Mouse (Mus musculus) megakaryocyte, embryonic 14.5 days (primary cell): Measurements from ENCODE around the gene Islr. TPM values are rescaled to one million over a fixed set of nuclear protein-coding genes. Genes with fewer than 3 reads are reported as not detected.

Experiments used
- H3K27me3 ChIP-seq: replicated peaks from 2 replicates; pipeline ENCODE3; 2012; ENCODE audit warnings: inconsistent platforms
- H3K36me3 ChIP-seq: replicated peaks from 2 replicates; pipeline ENCODE3; 2012; ENCODE audit warnings: low read length, inconsistent platforms, mixed read lengths
- H3K4me1 ChIP-seq: 2 replicates; pipeline ENCODE4 v1.6.1; 2012; ENCODE audit warnings: inconsistent platforms
- H3K4me3 ChIP-seq: replicated peaks from 2 replicates; pipeline ENCODE3; 2012; ENCODE audit warnings: moderate library complexity, mild to moderate bottlenecking, inconsistent platforms
- H3K9me3 ChIP-seq: 2 replicates; pipeline ENCODE4 v1.6.1; 2012; ENCODE audit warnings: inconsistent platforms
- FLI1 ChIP-seq: IDR thresholded peaks from 2 replicates; pipeline ENCODE4 v1.6.1; 2012; ENCODE audit warnings: low read length, inconsistent platforms, mixed read lengths
- GATA1 ChIP-seq: IDR thresholded peaks from 3 replicates; pipeline ENCODE4 v1.6.1; 2012; ENCODE audit warnings: mixed read lengths, low read length, inconsistent platforms, borderline replicate concordance
- polyA plus RNA-seq: library from polyadenylated mRNA; stranded (reverse); fragments of >175 nt; gene quantifications from 2 replicates; pipeline ENCODE4 v1.2.3, GENCODE M21; 2012; ENCODE audit warnings: low replicate concordance; ENCODE audit not compliant: insufficient read depth

The Islr gene
- polyA plus RNA-seq, 1 experiment: 0.07 TPM

DNA sequence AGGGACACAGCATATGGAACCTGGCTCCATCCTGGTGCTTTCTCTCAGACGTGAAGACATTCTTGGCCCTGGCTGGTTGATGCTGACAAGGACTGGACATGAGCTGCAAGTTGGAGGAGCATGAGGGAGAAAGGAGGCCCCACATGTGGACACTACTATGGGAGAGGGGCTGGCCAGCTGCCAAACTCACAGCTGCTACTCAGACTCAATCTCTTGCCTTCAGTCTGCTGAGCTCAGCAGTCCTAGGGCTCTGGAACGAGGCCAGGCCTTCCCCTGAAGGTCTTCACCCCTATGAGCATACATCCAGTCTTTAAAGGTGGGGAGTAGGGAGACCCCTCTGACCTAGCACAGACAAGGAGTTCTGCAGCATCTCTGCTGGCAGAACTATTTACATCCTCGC is 48.7 kb downstream of the Islr start:
- Histone ChIP-seq H3K4me1 (peaks cover 33% of the 10 kb centered on the region), H3K9me3 (no peaks in the 10 kb centered on the region), H3K4me3 (no peak overlapping the region), H3K27me3 (peaks cover 90% of the 10 kb centered on the region), H3K36me3 (no peaks in the 10 kb centered on the region)
- TF ChIP-seq GATA1: no peak
- no peak for TF ChIP-seq FLI1

- H3K36me3 ChIP-seq: no peaks in the 10 kb centered on the region
- H3K27me3 ChIP-seq: peaks cover 97% of the 10 kb centered on the region
- TF ChIP-seq FLI1 (no peak), GATA1 (no peak)
- no peak overlapping the region for H3K4me3 ChIP-seq
- H3K9me3 ChIP-seq: no peaks in the 10 kb centered on the region
- peaks cover 25% of the 10 kb centered on the region for H3K4me1 ChIP-seq
Measured at GRCm38 (mm10) chr9:58153095-58153494, 51.0 kb downstream of the Islr start.

DNA sequence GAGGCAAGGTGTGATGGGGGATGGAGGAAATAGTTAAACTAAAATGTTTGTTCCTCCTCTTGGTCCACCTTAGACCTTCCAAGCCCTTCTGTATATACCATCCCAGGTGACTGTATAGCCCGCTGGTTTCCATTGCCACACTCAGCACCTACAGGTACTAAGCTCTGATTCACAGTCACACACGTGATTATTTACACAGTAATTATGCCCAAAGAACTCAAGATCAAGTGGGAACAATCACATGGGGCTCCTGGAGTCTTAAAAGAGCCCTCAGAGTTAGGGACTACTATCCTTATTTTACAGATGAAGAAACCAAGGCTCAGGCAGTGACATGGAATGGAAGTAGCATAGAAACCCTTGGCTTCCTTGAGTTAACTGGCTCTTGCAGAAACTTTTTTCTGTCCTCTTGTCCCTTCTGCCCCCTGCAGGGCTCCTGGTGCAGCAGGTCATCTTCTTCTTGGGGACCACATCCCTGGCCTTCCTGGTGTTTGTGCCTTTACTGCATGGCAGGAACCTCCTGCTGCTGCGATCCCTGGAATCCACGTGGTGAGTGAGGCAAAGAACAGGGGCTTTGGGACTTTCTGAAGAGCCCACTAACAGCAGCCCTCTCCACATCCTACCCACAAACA is 53.3 kb downstream of the Islr start:
- Histone ChIP-seq H3K9me3 (no peaks in the 10 kb centered on the region), H3K4me3 (no peak overlapping the region), H3K36me3 (no peaks in the 10 kb centered on the region), H3K27me3 (peaks cover 93% of the 10 kb centered on the region), H3K4me1 (peaks cover 18% of the 10 kb centered on the region)
- TF ChIP-seq GATA1 (no peak), FLI1 (no peak)

- no peak for TF ChIP-seq GATA1
- no peak for TF ChIP-seq FLI1
- Histone ChIP-seq H3K4me1 (peaks cover 18% of the 10 kb centered on the region), H3K9me3 (no peaks in the 10 kb centered on the region), H3K27me3 (peaks cover 91% of the 10 kb centered on the region), H3K4me3 (no peak overlapping the region), H3K36me3 (no peaks in the 10 kb centered on the region)
Measured at GRCm38 (mm10) chr9:58148806-58149205, 55.3 kb downstream of the Islr start.

DNA sequence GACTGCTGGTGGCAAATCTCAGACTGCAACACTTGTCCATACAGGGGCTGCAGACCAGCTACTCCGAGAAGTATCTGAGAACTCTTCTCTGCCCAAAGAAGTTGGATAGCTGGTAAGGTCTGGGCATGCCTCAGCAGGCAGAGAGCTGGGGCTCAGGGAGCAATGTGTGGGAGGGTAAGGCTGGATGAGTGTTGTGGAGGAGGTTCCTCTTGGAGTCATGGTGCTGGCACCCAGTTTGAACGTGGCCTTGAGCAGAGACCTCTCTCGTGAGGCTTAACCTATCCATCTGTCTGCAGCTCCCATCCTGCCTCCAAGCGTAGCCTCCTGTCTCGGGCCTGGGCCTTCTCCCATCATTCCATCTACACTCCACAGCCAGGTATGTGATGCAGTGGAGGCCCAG is 58.7 kb downstream of the Islr start:
- H3K4me3 ChIP-seq: no peak overlapping the region
- no peaks in the 10 kb centered on the region for H3K4me1 ChIP-seq
- TF ChIP-seq FLI1: no peak
- no peak for TF ChIP-seq GATA1
- H3K9me3 ChIP-seq: no peaks in the 10 kb centered on the region
- no peaks in the 10 kb centered on the region for H3K36me3 ChIP-seq
- H3K27me3 ChIP-seq: peaks cover 84% of the 10 kb centered on the region

DNA sequence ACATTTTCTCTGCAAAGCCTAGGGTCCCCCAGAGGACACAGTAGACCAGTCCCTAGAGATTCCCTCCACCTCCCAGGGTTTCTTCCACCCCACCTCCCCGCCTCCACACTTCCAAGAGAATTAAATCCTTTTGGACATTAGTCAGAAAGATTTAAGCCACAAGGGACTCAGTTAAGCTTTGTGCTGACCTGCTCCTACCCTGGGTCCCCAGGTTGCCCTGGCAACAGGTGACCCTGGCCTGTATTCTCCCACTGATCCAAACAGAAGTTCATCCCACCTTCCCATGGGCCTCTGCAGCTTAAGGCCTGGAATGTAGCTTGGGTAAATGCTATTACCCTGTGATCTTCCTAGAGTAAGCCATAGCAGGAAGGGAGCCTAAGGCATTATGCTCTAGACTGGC is 59.4 kb downstream of the Islr start:
- no peaks in the 10 kb centered on the region for H3K9me3 ChIP-seq
- TF ChIP-seq FLI1 (no peak), GATA1 (no peak)
- no peaks in the 10 kb centered on the region for H3K36me3 ChIP-seq
- H3K27me3 ChIP-seq: peaks cover 84% of the 10 kb centered on the region
- peaks cover 6% of the 10 kb centered on the region for H3K4me1 ChIP-seq
- H3K4me3 ChIP-seq: no peak overlapping the region

DNA sequence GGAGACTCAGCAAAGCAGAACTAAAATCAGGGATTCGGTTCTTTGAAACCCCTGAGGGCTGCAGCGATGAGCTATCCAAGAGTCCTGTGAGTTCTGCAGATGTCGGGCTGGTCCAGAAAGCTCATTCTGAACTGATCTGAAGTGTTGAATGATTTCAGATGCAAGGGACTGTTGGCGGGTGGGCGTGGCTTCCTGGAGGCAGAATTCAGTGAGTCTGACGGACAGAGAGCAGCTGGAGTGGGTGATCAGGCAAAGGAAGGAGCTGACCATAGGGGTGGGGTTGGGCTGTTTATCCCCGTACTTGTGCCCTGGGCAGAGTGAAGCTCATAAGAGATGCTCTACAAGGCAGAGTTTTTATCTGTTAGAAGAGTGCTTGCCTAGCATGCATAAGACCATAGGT is 60.7 kb downstream of the Islr start:
- H3K27me3 ChIP-seq: peaks cover 84% of the 10 kb centered on the region
- no peak overlapping the region for H3K4me3 ChIP-seq
- H3K9me3 ChIP-seq: no peaks in the 10 kb centered on the region
- TF ChIP-seq FLI1: no peak
- TF ChIP-seq GATA1: no peak
- H3K36me3 ChIP-seq: no peaks in the 10 kb centered on the region
- peaks cover 6% of the 10 kb centered on the region for H3K4me1 ChIP-seq

DNA sequence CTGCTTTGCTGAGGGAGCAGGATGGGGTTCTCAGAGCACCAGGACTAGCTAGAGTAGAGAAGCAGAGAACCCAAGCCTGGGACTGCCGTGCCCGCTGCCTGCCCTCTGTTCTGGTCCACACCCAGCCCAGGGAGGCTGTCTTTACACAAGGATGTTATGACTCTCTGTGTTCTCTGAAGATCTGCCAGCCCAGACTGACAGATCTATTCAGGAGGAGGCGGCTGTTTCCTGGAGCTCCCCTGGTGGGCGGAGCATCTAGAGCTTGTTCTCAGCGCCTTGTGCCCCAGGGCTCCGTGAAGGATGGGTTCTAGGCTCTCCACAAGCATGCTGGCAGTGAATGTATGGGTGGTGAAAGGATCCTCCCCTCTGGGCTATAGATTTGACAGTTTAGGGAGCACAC is 64.2 kb downstream of the Islr start:
- Histone ChIP-seq H3K36me3 (no peaks in the 10 kb centered on the region), H3K4me3 (no peak overlapping the region), H3K4me1 (peaks cover 6% of the 10 kb centered on the region), H3K27me3 (peaks cover 88% of the 10 kb centered on the region), H3K9me3 (no peaks in the 10 kb centered on the region)
- TF ChIP-seq GATA1 (no peak), FLI1 (no peak)

GRCm38 (mm10) chr9:58135921-58136321 is 68.2 kb downstream of the Islr start:
- H3K4me1 ChIP-seq: peaks cover 6% of the 10 kb centered on the region
- no peaks in the 10 kb centered on the region for H3K9me3 ChIP-seq
- TF ChIP-seq GATA1 (no peak), FLI1 (no peak)
- no peaks in the 10 kb centered on the region for H3K36me3 ChIP-seq
- peaks cover 100% of the 10 kb centered on the region for H3K27me3 ChIP-seq
- H3K4me3 ChIP-seq: no peak overlapping the region

DNA sequence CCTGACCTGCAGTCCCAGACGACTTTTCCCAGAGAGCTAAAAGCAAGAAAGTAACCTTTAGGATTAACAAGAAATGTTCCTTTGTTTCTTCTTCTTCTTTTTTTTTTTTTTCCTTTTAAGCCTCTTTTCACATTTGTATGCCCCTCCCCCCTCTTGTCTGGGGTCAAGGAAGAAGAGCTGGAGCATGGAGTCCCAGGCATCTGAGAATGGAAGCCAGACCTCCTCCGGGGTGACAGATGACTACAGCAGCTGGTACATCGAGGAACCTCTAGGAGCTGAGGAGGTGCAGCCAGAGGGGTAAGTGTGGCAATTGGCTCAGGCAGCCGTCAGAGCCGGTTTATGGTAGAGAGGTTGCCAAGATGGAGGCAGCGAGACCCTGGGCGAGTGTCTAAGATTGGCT is 69.2 kb downstream of the Islr start:
- peaks cover 2% of the 10 kb centered on the region for H3K4me1 ChIP-seq
- H3K27me3 ChIP-seq: peaks cover 100% of the 10 kb centered on the region
- TF ChIP-seq GATA1: no peak
- TF ChIP-seq FLI1: no peak

More for the DNA sequence above, 69.2 kb downstream of the Islr start:
- Histone ChIP-seq H3K36me3 (no peaks in the 10 kb centered on the region), H3K4me3 (no peak overlapping the region), H3K9me3 (no peaks in the 10 kb centered on the region)
